35 mouse cellular contexts compared by ENCODE assay signal in the genomic region with DNA sequence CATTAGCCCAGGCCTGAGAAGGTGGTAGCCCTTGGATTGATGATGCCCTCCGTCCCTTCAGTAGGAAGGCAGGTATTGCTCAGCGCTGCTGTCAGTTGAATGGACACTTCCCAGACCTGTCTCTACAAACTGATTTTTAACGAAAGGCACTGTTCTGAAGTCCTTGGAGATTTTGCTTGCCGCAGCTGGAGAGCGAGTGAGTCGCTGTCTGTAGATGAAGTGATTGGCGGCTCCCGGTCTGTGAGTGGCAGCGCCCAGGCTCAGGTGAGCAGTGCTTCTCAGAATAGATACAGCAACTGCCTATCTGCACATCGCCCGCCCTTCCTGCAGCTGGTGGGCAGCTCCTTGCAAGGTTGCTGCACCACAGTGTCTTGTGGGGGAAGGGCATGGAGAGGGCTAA. TPM values are rescaled to one million over a fixed set of nuclear protein-coding genes. Genes with fewer than 3 reads are reported as not detected.
"Had no signal": no experiment of that assay in that cellular context is flagged by ENCODE, and none has a peak within 500 bp of the region (broad histone marks: within the 10 kb centered on the region; RNA-seq: fewer than 3 reads in every experiment).

No protein-coding gene starts in this region.

- DNase-seq: left cerebral cortex, postnatal 4 days; liver; liver, embryonic 13.5 days; liver, postnatal 0 days; lung, adult 18-20 months; lung, adult 2 months; lung, embryonic 14.5 days; lung, postnatal 10 days; lung, postnatal 14 days; lung, postnatal 36 days; lung, postnatal 4 days had no signal

- H3K27ac ChIP-seq: left cerebral cortex, adult 2 months; limb, embryonic 10.5 days; limb, embryonic 12.5 days; limb, embryonic 13.5 days; limb, embryonic 15.5 days; liver, embryonic 12.5 days; liver, embryonic 13.5 days; liver, embryonic 14.5 days; liver, embryonic 15.5 days; lung, embryonic 15.5 days; macrophage; midbrain, embryonic 12.5 days; midbrain, embryonic 15.5 days; neural tube, embryonic 12.5 days had no signal

- H3K4me1 ChIP-seq: limb, embryonic 10.5 days; liver, embryonic 12.5 days; liver, embryonic 13.5 days; liver, embryonic 15.5 days; lung, embryonic 15.5 days; midbrain, embryonic 15.5 days had no signal

- H3K4me3 ChIP-seq: left cerebral cortex, adult 2 months; limb, embryonic 10.5 days; limb, embryonic 12.5 days; limb, embryonic 13.5 days; limb, embryonic 15.5 days; liver, embryonic 12.5 days; liver, embryonic 13.5 days; liver, embryonic 15.5 days; lung, embryonic 15.5 days; megakaryocyte, embryonic 14.5 days; midbrain, embryonic 12.5 days; midbrain, embryonic 15.5 days; myocyte; neural tube, embryonic 12.5 days had no signal

- ATAC-seq: liver, embryonic 12.5 days; liver, postnatal 0 days; lung, postnatal 0 days; midbrain, embryonic 15.5 days; midbrain, embryonic 16.5 days had no signal

- H3K27me3 ChIP-seq: limb, embryonic 15.5 days; liver, embryonic 12.5 days; liver, embryonic 13.5 days; liver, embryonic 15.5 days; lung, embryonic 15.5 days; megakaryocyte, embryonic 14.5 days; midbrain, embryonic 12.5 days; midbrain, embryonic 15.5 days; neural tube, embryonic 12.5 days had no signal

- H3K4me2 ChIP-seq: limb, embryonic 12.5 days; limb, embryonic 13.5 days; limb, embryonic 15.5 days; liver, embryonic 11.5 days; liver, embryonic 12.5 days; liver, embryonic 13.5 days; liver, embryonic 15.5 days; lung, embryonic 14.5 days; lung, embryonic 15.5 days; midbrain, embryonic 12.5 days; midbrain, embryonic 15.5 days; neural tube, embryonic 12.5 days had no signal

- H3K9me3 ChIP-seq: limb, embryonic 10.5 days; limb, embryonic 12.5 days; limb, embryonic 13.5 days; limb, embryonic 15.5 days; liver, embryonic 12.5 days; liver, embryonic 13.5 days; liver, embryonic 15.5 days; lung, embryonic 15.5 days; megakaryocyte, embryonic 14.5 days; midbrain, embryonic 12.5 days; midbrain, embryonic 15.5 days; neural tube, embryonic 12.5 days had no signal

- H3K9ac ChIP-seq: limb, embryonic 12.5 days; limb, embryonic 13.5 days; limb, embryonic 15.5 days; liver, embryonic 12.5 days; liver, embryonic 13.5 days; liver, embryonic 14.5 days; liver, embryonic 15.5 days; liver, postnatal 0 days; lung, embryonic 14.5 days; lung, embryonic 15.5 days; midbrain, embryonic 12.5 days; midbrain, embryonic 15.5 days; neural tube, embryonic 12.5 days had no signal

RNA-seq across cellular contexts. Expression of a gene that starts 38.1 kb away (rescaled TPM):
- polyA plus RNA-seq: limb, embryonic 10.5 days; limb, embryonic 11.5 days; limb, embryonic 12.5 days; limb, embryonic 13.5 days; limb, embryonic 14.5 days; limb, embryonic 15.5 days; liver, adult 2 months; liver, embryonic 11.5 days; liver, embryonic 12.5 days; liver, embryonic 13.5 days; liver, embryonic 14.5 days; liver, embryonic 15.5 days; liver, embryonic 16.5 days; liver, postnatal 0 days; lung, adult 2 months; lung, embryonic 14.5 days; lung, embryonic 15.5 days; lung, embryonic 16.5 days; lung, postnatal 0 days; macrophage; midbrain, embryonic 15.5 days; midbrain, embryonic 16.5 days; midbrain, postnatal 0 days; myocyte had no signal
